Mouse (Mus musculus): ENCODE measurements around the gene Cdh1. TPM values are rescaled to one million over a fixed set of nuclear protein-coding genes. Genes with fewer than 3 reads are reported as not detected.
"Not testable (repeated sequence)": the region's sequence is repeated elsewhere in the genome, so short reads cannot be mapped to it uniquely, and the experiment has no call there.

The Cdh1 gene
- polyA plus RNA-seq, 1 experiment from 2014 or later: 4.6 TPM

DNA sequence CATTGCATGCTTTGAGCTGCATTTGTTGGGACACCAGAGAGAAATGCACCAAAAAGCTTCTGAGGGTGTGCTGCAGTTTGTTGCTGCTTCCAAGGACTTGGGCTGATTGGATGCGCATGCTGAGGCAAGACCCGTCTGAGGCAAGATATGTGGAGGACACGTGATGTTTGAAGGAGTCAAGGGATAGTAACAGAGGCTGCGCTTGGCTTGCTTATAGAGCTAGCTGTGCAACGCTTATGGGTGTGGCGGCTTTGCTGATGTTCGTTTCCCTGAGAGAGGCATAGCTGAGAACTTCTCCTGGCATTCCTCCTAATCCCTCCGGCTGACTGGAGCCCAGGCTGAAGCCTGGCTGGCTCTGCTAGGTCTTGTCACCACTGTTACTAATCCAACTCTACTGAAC lies 16.3 kb upstream of the Cdh1 start:
- ATAC-seq: no peak
- WGBS: 89% methylated on average over 8 of the region's 8 CpGs
- H3K4me1 ChIP-seq (ENCODE audit: control insufficient read depth, insufficient read depth, low read depth, low read length): no peaks in the 10 kb centered on the region

DNA sequence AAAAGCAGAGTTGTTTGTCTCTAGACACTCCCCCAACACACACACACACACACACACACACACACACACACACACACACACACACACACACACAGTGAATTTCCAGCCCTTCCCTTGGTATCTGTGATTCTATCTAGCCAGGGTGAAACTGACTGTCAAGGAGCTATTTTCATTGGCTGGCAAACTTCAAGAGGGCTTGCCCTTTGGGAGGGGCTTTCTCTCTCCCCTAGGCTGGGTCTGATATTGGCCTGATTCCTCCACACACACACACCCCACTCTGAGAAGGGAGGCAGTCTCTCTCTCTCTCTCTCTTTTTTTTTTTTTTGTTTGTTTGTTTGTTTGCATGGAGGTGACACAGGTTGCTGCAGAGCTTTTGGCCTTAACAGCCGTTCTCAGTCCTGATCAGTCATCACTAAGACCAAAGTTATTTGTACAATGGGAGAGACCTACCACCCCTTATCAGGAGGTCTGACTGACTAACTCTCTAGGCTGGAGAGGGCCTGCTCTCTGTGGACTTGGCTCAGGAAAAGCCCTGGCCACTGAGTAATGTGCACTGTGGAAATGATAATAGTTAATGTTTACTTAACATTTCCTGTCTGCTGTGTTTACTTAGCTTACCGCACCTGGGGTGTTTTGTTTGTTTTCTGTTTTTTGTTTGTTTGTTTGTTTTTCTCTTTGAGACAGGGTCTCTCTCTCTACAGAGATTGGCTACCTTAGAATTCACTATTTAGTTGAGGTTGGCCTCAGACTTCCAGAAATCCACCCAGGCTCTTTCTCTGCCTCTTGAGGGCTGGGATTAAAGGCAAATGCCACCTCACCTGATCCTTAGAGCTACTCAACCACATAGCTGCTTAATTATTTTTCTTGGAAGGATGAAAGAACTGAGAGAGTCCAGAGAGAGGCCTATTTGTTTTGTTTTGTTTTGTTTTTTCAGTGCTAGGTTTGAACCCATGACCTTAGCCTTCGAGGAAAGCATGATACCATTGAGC lies 14.4 kb upstream of the Cdh1 start:
- Histone ChIP-seq H3K9me3 (ENCODE audit: control insufficient read depth, low read length) (no peaks in the 10 kb centered on the region), H3K36me3 (ENCODE audit: control insufficient read depth, insufficient read depth, low read length) (no peaks in the 10 kb centered on the region), H3K4me1 (ENCODE audit: control insufficient read depth, insufficient read depth, low read depth, low read length) (no peaks in the 10 kb centered on the region), H3K9ac (ENCODE audit: low read depth, low read length) (no peak overlapping the region), H3K27ac (ENCODE audit: low read depth, low read length) (no peak overlapping the region), H3K4me2 (ENCODE audit: low read length) (no peak overlapping the region), H3K4me3 (ENCODE audit: low read length) (no peak overlapping the region), H3K27me3 (replicated peaks; ENCODE audit: control insufficient read depth, insufficient read depth, low read length) (no peaks in the 10 kb centered on the region)
- WGBS: 77% methylated on average over 3 of the region's 3 CpGs
- ATAC-seq: no peak

More for the DNA sequence above, 16.3 kb upstream of the Cdh1 start:
- Histone ChIP-seq H3K4me3 (ENCODE audit: low read length) (no peak overlapping the region), H3K9ac (ENCODE audit: low read depth, low read length) (no peak overlapping the region), H3K27me3 (replicated peaks; ENCODE audit: control insufficient read depth, insufficient read depth, low read length) (no peaks in the 10 kb centered on the region), H3K27ac (ENCODE audit: low read depth, low read length) (no peak overlapping the region), H3K4me2 (ENCODE audit: low read length) (no peak overlapping the region), H3K9me3 (ENCODE audit: control insufficient read depth, low read length) (no peaks in the 10 kb centered on the region; the same call in 1 of the 2 replicates), H3K36me3 (ENCODE audit: control insufficient read depth, insufficient read depth, low read length) (no peaks in the 10 kb centered on the region)

DNA sequence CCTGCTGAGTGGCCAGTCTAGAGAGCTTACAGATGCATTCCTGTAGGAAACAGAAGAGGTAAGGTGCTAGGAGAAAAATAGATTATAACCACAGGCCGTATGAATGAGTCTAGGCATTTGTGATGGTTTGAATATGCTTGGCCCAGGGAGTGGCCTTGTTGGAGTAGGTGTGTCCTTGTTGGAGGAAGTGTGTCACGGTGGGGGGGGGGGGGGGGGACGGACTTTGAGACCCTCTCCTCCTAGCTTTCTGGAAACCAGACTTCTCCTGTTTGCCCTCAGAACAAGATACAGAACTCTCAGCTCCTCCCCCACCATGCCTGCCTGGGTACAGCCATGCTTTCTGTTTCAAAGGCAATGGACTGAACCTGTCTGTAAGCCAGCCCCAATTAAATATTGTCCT lies 10.7 kb upstream of the Cdh1 start:
- no peaks in the 10 kb centered on the region for H3K36me3 ChIP-seq (ENCODE audit: control insufficient read depth, insufficient read depth, low read length)
- no peaks in the 10 kb centered on the region for H3K9me3 ChIP-seq (ENCODE audit: control insufficient read depth, low read length)
- H3K9ac ChIP-seq (ENCODE audit: low read depth, low read length): no peak overlapping the region
- WGBS: 91% methylated on average over 1 of the region's 3 CpGs
- H3K4me1 ChIP-seq (ENCODE audit: control insufficient read depth, insufficient read depth, low read depth, low read length): no peaks in the 10 kb centered on the region
- H3K4me2 ChIP-seq (ENCODE audit: low read length): no peak overlapping the region
- H3K4me3 ChIP-seq (ENCODE audit: low read length): no peak overlapping the region
- no peak overlapping the region for H3K27ac ChIP-seq (ENCODE audit: low read depth, low read length)
- H3K27me3 ChIP-seq (replicated peaks; ENCODE audit: control insufficient read depth, insufficient read depth, low read length): no peaks in the 10 kb centered on the region
- ATAC-seq: no peak

DNA sequence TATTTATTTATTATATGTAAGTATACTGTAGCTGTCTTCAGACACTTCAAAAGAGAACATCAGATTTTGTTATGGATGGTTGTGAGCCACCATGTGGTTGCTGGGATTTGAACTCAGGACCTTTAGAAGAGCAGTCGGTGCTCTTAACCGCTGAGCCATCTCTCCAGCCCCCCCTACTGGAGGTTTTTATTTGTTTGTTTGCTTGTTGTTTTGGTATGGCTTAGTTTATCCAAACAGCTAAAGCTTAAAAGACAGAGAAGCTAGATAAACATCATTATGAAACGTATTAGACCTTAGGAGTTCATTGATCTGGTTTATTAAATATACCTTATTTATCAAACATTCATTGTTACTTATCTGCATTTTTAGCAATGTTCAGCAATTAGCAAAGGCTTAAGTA lies 7.5 kb upstream of the Cdh1 start:
- H3K4me1 ChIP-seq (ENCODE audit: control insufficient read depth, insufficient read depth, low read depth, low read length); H3K4me3 ChIP-seq (ENCODE audit: low read length); H3K27ac ChIP-seq (ENCODE audit: low read depth, low read length); ATAC-seq; H3K9me3 ChIP-seq (ENCODE audit: control insufficient read depth, low read length); H3K4me2 ChIP-seq (ENCODE audit: low read length); H3K36me3 ChIP-seq (ENCODE audit: control insufficient read depth, insufficient read depth, low read length); H3K9ac ChIP-seq (ENCODE audit: low read depth, low read length); H3K27me3 ChIP-seq (replicated peaks; ENCODE audit: control insufficient read depth, insufficient read depth, low read length): not testable (repeated sequence)
- 96% methylated on average over 3 of the region's 3 CpGs for WGBS

DNA sequence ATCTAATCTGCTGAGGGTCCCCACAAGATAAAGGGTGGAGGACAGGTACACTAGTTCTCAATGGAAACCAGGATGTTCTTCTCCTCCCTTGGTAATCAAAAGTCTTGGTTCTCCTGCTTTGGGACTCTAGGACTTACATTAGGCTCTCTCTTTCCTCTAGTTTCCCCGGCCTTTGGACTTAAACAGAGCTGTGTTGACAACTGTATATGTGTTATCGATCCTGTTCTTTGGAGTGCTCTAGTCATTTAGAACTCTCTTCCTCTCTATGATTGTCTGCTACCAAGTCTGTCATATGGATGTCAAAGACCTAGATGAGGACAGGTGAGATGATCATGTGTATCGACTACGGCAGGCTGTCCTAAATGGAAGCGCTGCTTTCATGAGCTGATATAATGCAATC lies 6.1 kb upstream of the Cdh1 start:
- ATAC-seq: no peak
- no peaks in the 10 kb centered on the region for H3K36me3 ChIP-seq (ENCODE audit: control insufficient read depth, insufficient read depth, low read length)
- no peaks in the 10 kb centered on the region for H3K4me1 ChIP-seq (ENCODE audit: control insufficient read depth, insufficient read depth, low read depth, low read length)
- H3K27ac ChIP-seq (ENCODE audit: low read depth, low read length): no peak overlapping the region
- no peak overlapping the region for H3K4me2 ChIP-seq (ENCODE audit: low read length)
- H3K9ac ChIP-seq (ENCODE audit: low read depth, low read length): no peak overlapping the region
- H3K4me3 ChIP-seq (ENCODE audit: low read length): no peak overlapping the region
- H3K9me3 ChIP-seq (ENCODE audit: control insufficient read depth, low read length): no peaks in the 10 kb centered on the region
- H3K27me3 ChIP-seq (replicated peaks; ENCODE audit: control insufficient read depth, insufficient read depth, low read length): peaks cover 5% of the 10 kb centered on the region
- 95% methylated on average over 5 of the region's 5 CpGs for WGBS

DNA sequence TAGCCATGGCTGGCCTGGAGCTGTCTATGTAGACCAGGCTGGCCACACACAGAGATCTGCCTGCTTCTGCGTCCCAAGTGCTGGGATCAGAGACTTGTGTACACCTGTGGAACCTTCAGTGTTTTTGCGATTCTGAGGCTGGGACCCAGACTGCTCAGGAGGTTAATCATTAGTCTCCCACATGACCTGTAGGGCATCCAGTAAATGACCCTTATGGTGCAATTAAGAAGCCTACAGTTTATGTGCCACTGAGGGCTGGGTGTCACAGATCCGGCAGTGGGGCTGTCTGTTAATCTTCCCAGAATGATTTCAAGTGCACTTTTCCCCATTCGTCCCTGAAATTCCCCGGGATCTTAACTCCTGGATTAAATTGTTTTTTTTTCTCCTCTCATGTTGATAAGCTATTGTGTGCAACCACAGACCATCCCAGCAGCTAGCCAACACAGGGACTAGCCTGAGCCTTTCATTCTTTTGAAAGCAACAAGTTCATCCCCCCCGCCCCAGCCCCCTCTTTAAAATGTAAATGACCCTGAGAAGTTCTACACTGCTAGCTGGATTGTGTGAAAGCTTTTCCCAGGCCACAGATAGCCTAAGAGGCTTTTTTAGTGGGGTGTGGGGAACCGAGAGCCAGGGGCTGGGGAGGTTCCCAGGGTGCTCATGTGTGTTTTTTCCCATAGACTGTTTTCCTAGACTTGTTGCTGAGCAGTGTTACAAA lies 3.7 kb upstream of the Cdh1 start:
- H3K9me3 ChIP-seq (ENCODE audit: control insufficient read depth, low read length): no peaks in the 10 kb centered on the region
- H3K4me3 ChIP-seq (ENCODE audit: low read length): no peak overlapping the region
- peaks cover 11% of the 10 kb centered on the region for H3K4me1 ChIP-seq (ENCODE audit: control insufficient read depth, insufficient read depth, low read depth, low read length)
- no peak for ATAC-seq
- WGBS: 29% methylated on average over 7 of the region's 7 CpGs
- H3K36me3 ChIP-seq (ENCODE audit: control insufficient read depth, insufficient read depth, low read length): no peaks in the 10 kb centered on the region
- no peak overlapping the region for H3K4me2 ChIP-seq (ENCODE audit: low read length)
- H3K27me3 ChIP-seq (replicated peaks; ENCODE audit: control insufficient read depth, insufficient read depth, low read length): peaks cover 21% of the 10 kb centered on the region
- no peak overlapping the region for H3K27ac ChIP-seq (ENCODE audit: low read depth, low read length)
- no peak overlapping the region for H3K9ac ChIP-seq (ENCODE audit: low read depth, low read length)

DNA sequence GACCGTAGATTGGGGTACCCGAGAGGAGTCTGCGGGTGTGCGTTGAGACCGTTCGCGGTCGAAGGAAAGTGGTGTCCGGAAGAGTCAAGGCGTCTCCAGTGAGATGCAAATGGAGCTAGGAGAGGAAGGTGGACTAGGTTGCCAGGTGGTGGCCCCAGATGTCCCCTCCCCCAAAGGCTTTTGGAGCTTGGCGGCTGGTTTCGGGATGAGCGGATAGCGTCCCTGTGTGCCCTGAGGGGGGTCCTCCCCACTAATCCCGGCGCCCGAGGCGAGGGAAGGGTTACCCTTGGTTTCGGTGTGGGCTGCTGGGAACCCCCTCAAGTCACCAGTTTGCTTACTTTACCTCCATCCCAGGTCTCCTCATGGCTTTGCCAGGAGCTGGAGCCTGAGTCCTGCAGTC lies 782 bp downstream of the Cdh1 start:
- Histone ChIP-seq H3K36me3 (ENCODE audit: control insufficient read depth, insufficient read depth, low read length) (no peaks in the 10 kb centered on the region), H3K4me3 (ENCODE audit: low read length) (peak overlapping the region; percentile 58), H3K9ac (ENCODE audit: low read depth, low read length) (no peak overlapping the region), H3K4me2 (ENCODE audit: low read length) (peak overlapping the region; percentile 93), H3K27me3 (replicated peaks; ENCODE audit: control insufficient read depth, insufficient read depth, low read length) (peaks cover 32% of the 10 kb centered on the region), H3K9me3 (ENCODE audit: control insufficient read depth, low read length) (no peaks in the 10 kb centered on the region), H3K27ac (ENCODE audit: low read depth, low read length) (no peak overlapping the region), H3K4me1 (ENCODE audit: control insufficient read depth, insufficient read depth, low read depth, low read length) (peaks cover 11% of the 10 kb centered on the region)
- ATAC-seq: no peak
- whole genome bisulfite sequencing: 0% methylated on average over 19 of the region's 19 CpGs

DNA sequence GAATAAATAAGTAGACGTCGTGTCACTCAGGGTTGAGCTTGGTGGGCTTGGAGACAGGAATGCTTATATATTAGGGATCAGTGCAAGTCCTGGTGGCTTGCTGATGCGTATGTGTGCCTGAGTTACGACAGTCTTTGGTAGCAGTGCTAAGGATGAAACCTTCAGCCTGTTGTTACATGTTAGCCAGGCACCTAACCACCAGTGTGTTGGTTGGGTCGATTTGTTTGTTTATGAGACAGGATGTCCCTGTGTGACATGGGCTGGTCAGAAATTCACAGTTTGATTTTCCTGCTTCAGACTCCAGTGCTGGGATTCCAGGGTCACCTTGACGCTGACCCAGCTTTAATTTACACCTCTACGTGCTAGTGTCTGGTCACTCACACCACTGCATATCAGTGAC lies 2.5 kb downstream of the Cdh1 start:
- Histone ChIP-seq H3K9ac (ENCODE audit: low read depth, low read length) (no peak overlapping the region), H3K4me3 (ENCODE audit: low read length) (no peak overlapping the region), H3K27ac (ENCODE audit: low read depth, low read length) (no peak overlapping the region), H3K36me3 (ENCODE audit: control insufficient read depth, insufficient read depth, low read length) (no peaks in the 10 kb centered on the region), H3K27me3 (replicated peaks; ENCODE audit: control insufficient read depth, insufficient read depth, low read length) (peaks cover 32% of the 10 kb centered on the region), H3K9me3 (ENCODE audit: control insufficient read depth, low read length) (no peaks in the 10 kb centered on the region), H3K4me1 (ENCODE audit: control insufficient read depth, insufficient read depth, low read depth, low read length) (peaks cover 11% of the 10 kb centered on the region), H3K4me2 (ENCODE audit: low read length) (no peak overlapping the region)
- WGBS: 74% methylated on average over 7 of the region's 7 CpGs
- no peak for ATAC-seq

DNA sequence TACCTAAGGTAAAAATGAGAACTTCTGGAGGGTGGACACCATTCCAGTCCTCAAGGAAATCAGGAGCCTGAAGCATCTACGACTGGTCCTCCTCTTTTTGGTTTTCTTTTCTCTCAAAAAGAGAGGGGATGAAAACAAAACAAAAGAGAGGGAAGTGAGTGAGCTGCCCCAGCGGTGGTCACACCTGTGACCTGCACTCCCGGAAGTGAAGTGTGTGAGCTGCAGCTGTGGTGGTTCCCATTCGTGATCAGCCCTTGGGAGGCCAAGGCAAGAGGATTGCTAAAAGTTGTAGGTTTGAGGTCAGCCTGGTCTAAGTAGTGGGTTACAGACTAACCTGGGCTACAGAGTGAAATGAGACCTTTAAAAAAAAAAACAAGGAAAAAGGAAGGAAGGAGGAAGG lies 3.0 kb downstream of the Cdh1 start:
- Histone ChIP-seq H3K27ac (ENCODE audit: low read depth, low read length) (no peak overlapping the region), H3K4me3 (ENCODE audit: low read length) (no peak overlapping the region), H3K36me3 (ENCODE audit: control insufficient read depth, insufficient read depth, low read length) (no peaks in the 10 kb centered on the region), H3K4me1 (ENCODE audit: control insufficient read depth, insufficient read depth, low read depth, low read length) (peaks cover 11% of the 10 kb centered on the region), H3K9me3 (ENCODE audit: control insufficient read depth, low read length) (no peaks in the 10 kb centered on the region), H3K9ac (ENCODE audit: low read depth, low read length) (no peak overlapping the region), H3K4me2 (ENCODE audit: low read length) (no peak overlapping the region), H3K27me3 (replicated peaks; ENCODE audit: control insufficient read depth, insufficient read depth, low read length) (peaks cover 32% of the 10 kb centered on the region)
- 53% methylated on average over 4 of the region's 4 CpGs for WGBS
- ATAC-seq: no peak

Data from hindbrain, embryonic 16.5 days (tissue).